Mouse (Mus musculus) layer of hippocampus, postnatal 25 days (tissue): Measurements from ENCODE around the gene Smarcd3. TPM values are rescaled to one million over a fixed set of nuclear protein-coding genes. Genes with fewer than 3 reads are reported as not detected.

Experiments used
- DNase-seq, 2 experiments: peaks; one replicate each; pipeline ENCODE4 v3.0.0; 2022; ENCODE audit warnings: mixed read lengths in 2 of 2, low spot score in 1 of 2; ENCODE audit errors: extremely low spot score in 1 of 2
- total RNA-seq, 2 experiments: library from RNA; stranded (reverse); gene quantifications; 2 replicates each; pipeline ENCODE4 v1.2.3; 2021

Smarcd3 gene
- total RNA-seq, result 10 to 100 TPM; 91.4 to 93.2 TPM

GRCm38 (mm10) chr5:24623986-24624821 lies at the start of gene Smarcd3:
Smarcd3 (minus strand) TSS chr5:24624411.
- DNase-seq, result peak; percentile 55 to 78

GRCm38 (mm10) chr5:24661457-24661856 lies 37.2 kb upstream of the Smarcd3 start:
- DNase-seq, result no peak

DNA sequence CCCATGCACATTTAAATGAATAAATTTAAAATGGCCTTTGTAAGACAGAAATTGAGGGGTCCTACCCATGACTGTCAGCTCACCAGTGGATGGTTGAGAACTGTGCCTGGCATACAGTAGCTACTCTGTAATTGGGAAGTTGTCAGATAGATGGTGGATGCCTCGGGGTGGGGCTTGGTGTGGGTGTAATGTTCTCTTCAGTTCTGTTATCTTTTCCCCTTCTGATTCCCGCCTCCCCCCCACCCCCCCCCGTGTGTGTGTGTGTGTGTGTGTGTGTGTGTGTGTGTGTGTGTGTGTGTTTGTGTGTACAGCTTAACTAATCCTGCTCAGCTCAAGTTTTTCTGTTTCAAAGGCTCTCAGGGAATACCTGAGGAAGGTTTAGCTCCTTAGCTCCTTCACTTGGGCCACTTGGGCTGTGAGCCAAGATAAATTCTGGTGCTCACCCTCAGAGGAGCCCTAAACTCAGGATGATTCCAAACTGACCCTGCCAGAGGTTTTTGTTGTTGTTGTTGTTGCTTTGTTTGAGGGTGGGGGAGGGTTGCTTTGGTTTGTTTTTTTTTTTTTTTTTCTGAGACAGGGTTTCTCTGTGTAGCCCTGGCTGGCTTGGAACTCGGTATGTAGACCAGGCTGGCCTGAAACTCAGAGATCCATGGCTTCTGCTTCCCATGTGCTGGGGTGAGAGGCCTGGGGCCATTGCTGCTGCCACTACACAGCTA lies 35.7 kb upstream of the Smarcd3 start:
- no peak for DNase-seq

- DNase-seq, result peak; percentile 36 to 58
Measured at GRCm38 (mm10) chr5:24657113-24657512, 32.9 kb upstream of the Smarcd3 start.

- DNase-seq, result no peak
Measured at GRCm38 (mm10) chr5:24654491-24654890, 30.3 kb upstream of the Smarcd3 start.

- DNase-seq, result no peak
Measured at GRCm38 (mm10) chr5:24652780-24653179, 28.6 kb upstream of the Smarcd3 start.

GRCm38 (mm10) chr5:24651768-24652752 lies 27.8 kb upstream of the Smarcd3 start:
- DNase-seq, result peak; percentile 91 to 96

GRCm38 (mm10) chr5:24651356-24651755 lies 27.1 kb upstream of the Smarcd3 start:
- DNase-seq, result no peak

GRCm38 (mm10) chr5:24649701-24650100 lies 25.5 kb upstream of the Smarcd3 start:
- DNase-seq, result no peak

- DNase-seq, result no peak
Measured at GRCm38 (mm10) chr5:24649231-24649630, 25.0 kb upstream of the Smarcd3 start.

- DNase-seq, result no peak
Measured at GRCm38 (mm10) chr5:24645454-24645853, 21.2 kb upstream of the Smarcd3 start.

- DNase-seq, result no peak
Measured at GRCm38 (mm10) chr5:24639081-24639480, 14.9 kb upstream of the Smarcd3 start.

GRCm38 (mm10) chr5:24638131-24638530 lies 13.9 kb upstream of the Smarcd3 start:
- DNase-seq, result no peak

DNA sequence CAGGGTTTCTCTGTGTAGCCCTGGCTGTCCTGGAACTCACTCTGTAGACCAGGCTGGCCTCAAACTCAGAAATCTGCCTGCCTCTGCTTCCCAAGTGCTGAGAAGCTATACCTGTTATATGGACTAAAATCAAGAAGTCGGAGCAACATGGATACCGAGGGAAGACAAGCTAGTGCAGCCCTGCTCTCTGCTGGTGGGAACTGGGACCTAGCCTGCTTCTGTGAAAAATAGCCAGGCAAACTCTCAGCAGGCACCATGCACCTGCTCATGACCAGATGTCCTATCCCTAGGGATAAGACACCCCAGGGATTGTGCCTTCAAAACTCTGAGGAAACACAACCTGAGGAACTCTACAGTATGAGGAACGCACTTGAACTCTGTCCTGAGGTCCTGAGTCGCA lies 12.8 kb upstream of the Smarcd3 start:
- no peak for DNase-seq

DNA sequence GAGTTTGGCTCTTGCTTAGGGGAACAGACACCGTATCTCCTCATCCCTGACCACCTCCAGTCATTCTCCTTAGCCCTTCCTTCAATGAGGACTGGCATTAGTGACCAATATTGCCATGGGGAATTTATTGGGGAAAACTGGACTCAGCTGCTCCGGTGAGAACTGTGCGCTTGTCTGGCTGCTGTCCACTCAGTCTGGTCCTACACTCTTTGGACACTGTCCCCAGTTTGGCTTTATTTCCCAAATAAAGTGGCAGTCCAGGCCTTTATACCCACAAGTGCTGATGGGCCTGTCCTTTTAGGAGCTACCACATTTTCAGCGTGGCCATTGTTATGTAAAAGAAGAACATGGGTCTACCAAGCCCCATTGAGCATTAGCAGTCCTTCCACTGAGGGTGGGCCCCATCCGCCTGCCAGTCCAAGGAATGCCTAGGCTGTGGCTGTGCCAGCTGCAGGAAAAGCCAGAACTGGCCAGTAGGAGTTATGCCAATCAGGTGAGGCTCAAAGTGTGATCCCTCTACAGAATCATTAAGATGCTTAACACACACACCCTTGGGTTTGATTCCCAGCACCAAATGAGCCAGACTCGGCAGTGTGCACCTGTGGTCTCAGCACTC lies 11.4 kb upstream of the Smarcd3 start:
- DNase-seq, result no peak

DNA sequence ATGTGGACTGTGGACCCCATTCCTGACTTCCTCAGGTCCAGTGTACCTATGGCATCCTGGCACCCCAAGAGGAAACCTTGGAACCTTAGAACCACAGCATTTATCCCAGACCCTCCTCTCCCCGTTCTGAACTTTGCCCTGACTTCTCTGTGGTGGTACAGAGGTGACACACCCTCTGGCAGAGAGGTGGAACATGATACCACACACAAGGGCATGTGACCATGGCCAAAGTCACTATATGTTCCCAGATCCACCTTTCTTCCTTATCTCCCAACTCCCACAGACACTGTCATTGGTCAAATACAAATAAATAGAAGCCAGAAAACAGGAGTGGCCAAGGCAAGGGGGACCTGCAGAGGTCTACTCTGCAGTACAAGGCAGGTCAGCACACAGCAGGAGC lies 10.9 kb upstream of the Smarcd3 start:
- DNase-seq, result no peak

DNA sequence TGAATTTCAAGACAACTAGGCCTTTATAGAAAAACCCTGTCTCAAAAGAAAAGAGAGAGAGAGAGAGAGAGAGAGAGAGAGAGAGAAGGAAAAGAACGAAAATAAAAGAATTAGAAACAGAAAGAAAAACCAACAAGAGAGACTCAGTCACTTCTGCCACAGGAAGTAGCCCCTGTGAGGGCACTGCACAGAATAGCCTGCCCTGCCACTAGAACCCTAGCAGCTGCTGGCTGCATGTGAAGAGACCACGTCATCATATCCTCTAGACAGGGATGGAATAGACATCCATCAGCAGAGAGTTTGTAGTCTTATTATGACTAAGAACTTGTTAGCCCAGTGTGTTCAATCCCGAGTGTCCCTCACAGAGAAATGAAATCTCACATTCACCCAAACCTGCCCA lies 5.5 kb upstream of the Smarcd3 start:
- DNase-seq, result no peak

- DNase-seq, result no peak
Measured at GRCm38 (mm10) chr5:24624822-24625120, 560 bp upstream of the Smarcd3 start.

- DNase-seq, result no peak
Measured at GRCm38 (mm10) chr5:24623041-24623985, 898 bp downstream of the Smarcd3 start.
